Mouse (Mus musculus) kidney, postnatal 0 days (tissue): Measurements from ENCODE around the gene Fnbp1. TPM values are rescaled to one million over a fixed set of nuclear protein-coding genes. Genes with fewer than 3 reads are reported as not detected.
"Not testable (repeated sequence)": the region's sequence is repeated elsewhere in the genome, so short reads cannot be mapped to it uniquely, and the experiment has no call there.

ENCODE experiments used
- ATAC-seq: fragments of 200-750 bp; cut with Nextera tagmentation; replicated peaks from 2 replicates; pipeline ENCODE4 v1.8.0; 2017; ENCODE audit warnings: low read depth, moderate number of reproducible peaks, moderate TSS enrichment, moderate library complexity; ENCODE audit not compliant: low FRiP score
- DNase-seq: peaks from one replicate; pipeline ENCODE4 v3.0.0-alpha.2; 2016; ENCODE audit warnings: low spot score
- H3K27ac ChIP-seq: fragments of 300-500 bp; sonication (generic); 2 replicates; pipeline ENCODE4 v1.5.1; 2014; ENCODE audit warnings: mild to moderate bottlenecking
- H3K27me3 ChIP-seq: fragments of 300-500 bp; sonication (generic); 2 replicates; pipeline ENCODE4 v1.6.1; 2014; ENCODE audit warnings: low read length, mixed read lengths; ENCODE audit not compliant: insufficient read depth
- H3K36me3 ChIP-seq: fragments of 300-500 bp; sonication (generic); 2 replicates; pipeline ENCODE4 v1.6.1; 2014; ENCODE audit warnings: low read length, mixed read lengths; ENCODE audit not compliant: insufficient read depth
- H3K4me1 ChIP-seq: fragments of 300-500 bp; sonication (generic); replicated peaks from 2 replicates; pipeline ENCODE4 v1.6.1; 2014; ENCODE audit warnings: antibody characterized with exemption, low read length, mixed read lengths; ENCODE audit not compliant: insufficient read depth
- H3K4me2 ChIP-seq: fragments of 300-500 bp; sonication (generic); 2 replicates; pipeline ENCODE4 v1.6.1; 2014; ENCODE audit warnings: mild to moderate bottlenecking, low read length, moderate library complexity, mixed read lengths
- H3K4me3 ChIP-seq: fragments of 300-500 bp; sonication (generic); replicated peaks from 2 replicates; pipeline ENCODE4 v1.5.1; 2014; ENCODE audit warnings: low read depth, low read length
- H3K9ac ChIP-seq: fragments of 300-500 bp; sonication (generic); 2 replicates; pipeline ENCODE4 v1.6.1; 2014; ENCODE audit warnings: low read depth, low read length
- H3K9me3 ChIP-seq: fragments of 300-500 bp; sonication (generic); replicated peaks from 2 replicates; pipeline ENCODE4 v1.6.1; 2016; ENCODE audit warnings: low read length, inconsistent platforms, mixed read lengths
- CTCF ChIP-seq: IDR thresholded peaks from 2 replicates; pipeline ENCODE4 v1.5.1; 2016; ENCODE audit warnings: antibody characterized with exemption, low read depth, mild to moderate bottlenecking, moderate library complexity
- WGBS: fragments of 180-500 bp; shearing (Covaris S2); extraction: QIAGEN DNeasy Blood & Tissue Kit; methylation state at CpG from one replicate; pipeline ENCODE4 v1.1.7; 2014; 5-methylcytosine and 5-hydroxymethylcytosine counted together
- polyA plus RNA-seq: library from polyadenylated mRNA; unstranded; fragments of >200 nt; fragmentation: Nextera tagmentation; extraction: Ambion mirVana; gene quantifications from 2 replicates; pipeline ENCODE4 v1.2.1, GENCODE M21; 2015

The Fnbp1 gene
- polyA plus RNA-seq, 1 experiment from 2014 or later, result 12.3 TPM

DNA sequence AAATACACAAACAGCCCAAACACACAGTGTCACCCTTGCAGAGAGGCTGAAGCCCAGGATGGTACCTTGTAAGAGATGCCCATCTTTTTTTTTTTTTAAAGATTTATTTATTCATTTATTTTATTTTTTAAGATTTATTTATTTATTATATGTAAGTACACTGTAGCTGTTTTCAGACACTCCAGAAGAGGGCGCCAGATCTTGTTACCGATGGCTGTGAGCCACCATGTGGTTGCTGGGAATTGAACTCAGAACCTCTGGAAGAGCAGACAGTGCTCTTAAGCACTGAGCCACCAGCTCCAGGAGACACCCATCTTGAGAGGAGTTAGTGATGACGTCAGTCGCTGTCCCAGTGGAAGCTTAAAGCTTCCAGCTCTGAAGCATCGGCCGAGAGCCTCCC lies 36.8 kb upstream of the Fnbp1 start:
- H3K9ac ChIP-seq, H3K9me3 ChIP-seq, H3K27me3 ChIP-seq, H3K4me3 ChIP-seq, ATAC-seq, H3K4me2 ChIP-seq, DNase-seq, H3K27ac ChIP-seq, H3K4me1 ChIP-seq: not testable (repeated sequence)
- peak; percentile 48 for TF ChIP-seq CTCF
- H3K36me3 ChIP-seq, result peaks cover 57% of the 10 kb centered on the region
- WGBS, result 82% methylated on average over 6 of the region's 6 CpGs

GRCm38 (mm10) chr2:31173290-31173689 lies 31.5 kb upstream of the Fnbp1 start:
- Histone ChIP-seq H3K36me3 (peaks cover 65% of the 10 kb centered on the region), H3K27ac (no peak overlapping the region), H3K4me3 (no peak overlapping the region), H3K9me3 (no peaks in the 10 kb centered on the region), H3K4me1 (no peaks in the 10 kb centered on the region), H3K9ac (no peak overlapping the region), H3K4me2 (no peak overlapping the region), H3K27me3 (no peaks in the 10 kb centered on the region)
- ATAC-seq, result no peak
- WGBS, result 71% methylated on average over 4 of the region's 4 CpGs
- peak; percentile 53 for TF ChIP-seq CTCF
- no peak for DNase-seq

DNA sequence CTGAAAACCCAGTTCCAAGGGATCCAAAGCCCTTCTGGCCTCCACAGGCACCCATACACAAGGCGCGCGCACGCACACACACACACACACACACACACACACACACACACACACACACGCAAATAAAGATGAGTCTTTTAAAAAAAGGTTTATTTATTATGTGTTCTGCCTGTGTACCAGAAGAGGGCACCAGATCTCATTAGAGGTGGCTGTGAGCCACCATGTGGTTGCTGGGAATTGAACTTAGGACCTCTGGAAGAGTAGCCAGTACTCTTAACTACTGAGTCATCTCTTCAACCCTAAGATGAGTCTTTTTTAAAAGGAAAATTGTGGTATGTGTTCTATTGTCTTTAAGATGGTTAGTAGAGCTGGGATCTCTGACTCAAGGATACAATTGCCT lies 30.7 kb upstream of the Fnbp1 start:
- Histone ChIP-seq H3K9me3 (no peaks in the 10 kb centered on the region), H3K9ac (no peak overlapping the region), H3K4me3 (no peak overlapping the region), H3K27me3 (no peaks in the 10 kb centered on the region), H3K36me3 (peaks cover 62% of the 10 kb centered on the region), H3K4me1 (no peaks in the 10 kb centered on the region), H3K27ac (no peak overlapping the region), H3K4me2 (no peak overlapping the region)
- TF ChIP-seq CTCF, result peak; percentile 61
- WGBS, result 92% methylated on average over 5 of the region's 5 CpGs
- peak; percentile 18 for DNase-seq
- ATAC-seq, result no peak

- H3K4me2 ChIP-seq, result no peak overlapping the region
- H3K27me3 ChIP-seq, result no peaks in the 10 kb centered on the region
- no peak overlapping the region for H3K9ac ChIP-seq
- H3K4me1 ChIP-seq, result no peaks in the 10 kb centered on the region
- DNase-seq (peak; percentile 25), ATAC-seq (no peak)
- no peak for TF ChIP-seq CTCF
- no peak overlapping the region for H3K4me3 ChIP-seq
- WGBS, result 70% methylated on average over 5 of the region's 5 CpGs
- H3K36me3 ChIP-seq, result peaks cover 59% of the 10 kb centered on the region
- H3K9me3 ChIP-seq, result no peaks in the 10 kb centered on the region
- peak overlapping the region; percentile 25; the same call in 1 of the 2 replicates for H3K27ac ChIP-seq
These were observed 30.2 kb upstream of the Fnbp1 start for GRCm38 (mm10) chr2:31172001-31172400.

- Histone ChIP-seq H3K36me3 (peaks cover 46% of the 10 kb centered on the region), H3K9ac (no peak overlapping the region), H3K4me2 (no peak overlapping the region), H3K27me3 (no peaks in the 10 kb centered on the region), H3K4me3 (no peak overlapping the region), H3K4me1 (no peaks in the 10 kb centered on the region), H3K9me3 (no peaks in the 10 kb centered on the region), H3K27ac (no peak overlapping the region)
- WGBS, result 83% methylated on average over 6 of the region's 6 CpGs
- ATAC-seq (no peak), DNase-seq (peak; percentile 27)
- TF ChIP-seq CTCF, result no peak
These were observed 28.4 kb upstream of the Fnbp1 start for GRCm38 (mm10) chr2:31170164-31170563.

- peaks cover 8% of the 10 kb centered on the region for H3K4me1 ChIP-seq
- no peak for TF ChIP-seq CTCF
- no peaks in the 10 kb centered on the region for H3K27me3 ChIP-seq
- peaks cover 40% of the 10 kb centered on the region for H3K36me3 ChIP-seq
- H3K27ac ChIP-seq, result no peak overlapping the region
- no peak for ATAC-seq
- no peak overlapping the region for H3K9ac ChIP-seq
- no peak overlapping the region for H3K4me3 ChIP-seq
- DNase-seq, result peak; percentile 37
- no peak overlapping the region for H3K4me2 ChIP-seq
- no peaks in the 10 kb centered on the region for H3K9me3 ChIP-seq
- WGBS, result 66% methylated on average over 10 of the region's 10 CpGs
These were observed 27.2 kb upstream of the Fnbp1 start for GRCm38 (mm10) chr2:31169001-31169400.

DNA sequence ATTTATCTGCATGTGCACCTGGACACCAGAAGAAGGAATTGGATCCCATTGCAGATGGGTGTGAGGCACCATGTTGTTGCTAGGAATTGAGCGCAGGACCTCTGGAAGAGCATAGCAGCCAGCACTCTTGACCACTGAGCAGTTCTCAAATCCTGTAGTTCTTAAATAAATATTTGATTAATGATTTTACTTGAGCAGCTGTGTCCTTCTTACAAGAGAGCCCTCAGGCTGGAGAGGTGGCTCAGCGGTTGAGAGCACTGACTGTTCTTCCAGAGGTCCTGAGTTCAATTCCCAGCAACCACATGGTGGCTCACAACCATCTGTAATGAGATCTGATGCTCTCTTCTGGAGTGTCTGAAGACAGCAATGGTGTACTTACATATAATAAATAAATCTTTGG lies 25.8 kb upstream of the Fnbp1 start:
- H3K4me2 ChIP-seq, result not testable (repeated sequence)

More for the DNA sequence above, 25.8 kb upstream of the Fnbp1 start:
- not testable (repeated sequence) for H3K4me3 ChIP-seq, ATAC-seq, H3K27ac ChIP-seq, H3K9me3 ChIP-seq, DNase-seq, H3K9ac ChIP-seq, H3K27me3 ChIP-seq
- WGBS, result 96% methylated on average over 2 of the region's 2 CpGs
- peaks cover 34% of the 10 kb centered on the region for H3K36me3 ChIP-seq
- H3K4me1 ChIP-seq, result peaks cover 15% of the 10 kb centered on the region
